Mouse (Mus musculus) neutrophil, adult 5-6 weeks (primary cell): ENCODE measurements around the gene Crtc1. TPM values are rescaled to one million over a fixed set of nuclear protein-coding genes. Genes with fewer than 3 reads are reported as not detected.
A peak's percentile ranks its signal among the peaks of the same experiment; 100 is the strongest.

ENCODE experiments used
- ATAC-seq: fragments of 151-379, 151-347 bp; 2 replicates; pipeline ENCODE4 v1.8.0; 2017; ENCODE audit warnings: mild to moderate bottlenecking, moderate TSS enrichment; ENCODE audit not compliant: insufficient number of reproducible peaks, poor library complexity, low FRiP score, severe bottlenecking; ENCODE audit errors: extremely low read depth
- total RNA-seq: library from RNA; stranded (forward); fragments of 200-1000 nt; gene quantifications from 2 replicates; pipeline ENCODE4 v1.2.3, GENCODE M21; 2017

Gene Crtc1
- total RNA-seq, 1 experiment from 2014 or later = 8.4 TPM

GRCm38 (mm10) chr8:70435156-70435555 lies 4.2 kb downstream of the Crtc1 start:
- ATAC-seq = no peak

DNA sequence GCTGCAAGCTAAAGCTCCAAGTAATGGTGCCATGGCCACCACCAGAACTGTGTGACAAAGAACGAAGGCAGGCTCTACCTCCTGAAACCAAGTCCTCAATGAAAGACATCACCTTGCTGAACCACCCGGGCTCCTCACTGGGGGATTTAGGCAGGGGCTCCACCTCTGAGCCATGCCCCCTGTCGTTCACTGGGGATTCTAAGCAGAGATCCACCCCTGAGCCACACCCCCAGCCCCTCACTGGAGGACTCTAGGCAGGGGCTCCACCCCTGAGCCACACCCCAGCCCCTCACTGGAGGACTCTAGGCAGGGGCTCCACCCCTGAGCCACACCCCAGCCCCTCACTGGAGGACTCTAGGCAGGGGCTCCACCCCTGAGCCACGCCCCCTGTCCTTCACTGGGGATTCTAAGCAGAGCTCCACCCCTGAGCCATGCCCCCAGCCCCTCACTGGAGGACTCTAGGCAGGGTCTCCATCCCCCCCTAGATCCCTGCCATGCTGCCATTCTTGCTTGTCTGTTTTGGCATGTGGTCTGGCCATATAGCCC lies 6.3 kb downstream of the Crtc1 start:
- ATAC-seq = no peak

DNA sequence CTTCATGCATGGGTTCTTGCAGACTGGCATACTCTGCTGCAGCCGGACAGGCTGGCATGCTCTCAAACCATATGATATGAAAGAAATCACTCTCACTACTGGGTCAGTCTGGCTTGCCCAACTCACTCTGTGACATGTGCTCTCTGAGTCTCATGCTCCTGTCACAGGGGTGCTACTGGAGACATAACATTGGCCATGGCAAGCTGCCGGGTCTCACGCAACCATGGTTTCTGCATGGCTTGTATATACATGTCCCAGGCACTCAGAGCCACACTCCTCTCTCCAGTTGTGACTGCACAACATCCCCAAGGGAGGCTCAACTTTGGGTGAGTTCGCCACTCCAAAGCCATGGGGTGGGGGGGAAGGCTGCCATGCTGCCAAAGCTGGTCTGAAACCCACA lies 8.2 kb downstream of the Crtc1 start:
- ATAC-seq = no peak

GRCm38 (mm10) chr8:70426300-70426907 lies 13.0 kb downstream of the Crtc1 start:
- peak; percentile 42; the same call in 1 of the 2 replicates for ATAC-seq

DNA sequence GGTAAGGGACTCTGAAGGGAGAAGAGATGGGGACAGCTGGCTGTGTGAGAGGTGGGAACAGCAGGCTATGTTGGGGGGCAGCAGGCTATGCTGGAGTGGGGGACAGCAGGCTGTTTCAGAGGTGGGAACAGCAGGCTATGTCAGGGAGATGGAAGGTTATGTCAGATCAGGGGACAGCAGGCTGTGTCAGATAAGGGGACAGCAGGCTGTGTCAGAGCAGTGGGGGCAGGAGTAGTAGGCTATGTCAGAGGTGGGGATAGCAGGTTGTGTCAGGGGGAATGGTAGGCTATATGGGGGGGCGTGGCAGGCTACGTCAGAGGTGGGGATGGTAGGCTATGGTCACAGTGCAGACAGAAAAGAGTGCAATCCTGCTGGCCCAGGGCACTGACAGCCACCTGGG lies 16.7 kb downstream of the Crtc1 start:
- ATAC-seq = no peak

- ATAC-seq = no peak
Observed at GRCm38 (mm10) chr8:70421349-70422104, 17.9 kb downstream of the Crtc1 start.

DNA sequence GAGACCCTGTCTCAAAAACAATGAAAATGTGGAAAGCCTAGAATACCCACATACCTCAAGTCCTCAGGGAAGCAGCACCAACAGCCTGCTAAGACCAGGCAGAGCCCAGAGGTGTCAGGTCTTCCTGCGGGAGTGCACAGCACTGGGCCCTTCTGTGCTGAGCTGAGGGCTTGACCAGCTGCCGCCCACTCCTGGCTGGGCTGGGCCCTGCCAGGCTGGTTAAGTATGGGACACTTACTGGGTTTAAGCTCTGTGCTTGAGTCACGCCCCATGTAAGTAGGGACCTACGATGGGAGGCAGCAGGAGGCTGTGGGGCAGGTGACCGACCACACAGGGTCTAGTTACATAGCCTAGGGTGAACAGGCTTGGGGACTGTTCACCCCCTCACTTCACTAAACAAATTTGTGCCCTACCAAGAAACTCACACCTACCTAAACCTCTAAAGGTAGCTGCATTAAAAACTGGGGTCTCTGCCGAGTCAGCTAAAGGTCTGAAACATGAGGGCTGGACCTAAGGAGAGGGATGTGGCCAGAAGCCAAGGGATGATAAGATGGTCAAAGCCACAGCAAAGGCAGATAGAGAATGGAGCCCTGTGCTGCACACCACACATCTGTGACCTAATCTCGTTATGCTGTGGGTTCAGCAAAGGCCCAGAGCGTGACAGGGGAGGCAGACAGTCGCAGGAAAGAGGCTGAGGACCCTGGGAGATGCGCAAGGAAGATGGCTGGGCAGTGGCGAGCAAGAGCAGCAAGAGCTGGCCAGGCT lies 19.3 kb downstream of the Crtc1 start:
- ATAC-seq = no peak

DNA sequence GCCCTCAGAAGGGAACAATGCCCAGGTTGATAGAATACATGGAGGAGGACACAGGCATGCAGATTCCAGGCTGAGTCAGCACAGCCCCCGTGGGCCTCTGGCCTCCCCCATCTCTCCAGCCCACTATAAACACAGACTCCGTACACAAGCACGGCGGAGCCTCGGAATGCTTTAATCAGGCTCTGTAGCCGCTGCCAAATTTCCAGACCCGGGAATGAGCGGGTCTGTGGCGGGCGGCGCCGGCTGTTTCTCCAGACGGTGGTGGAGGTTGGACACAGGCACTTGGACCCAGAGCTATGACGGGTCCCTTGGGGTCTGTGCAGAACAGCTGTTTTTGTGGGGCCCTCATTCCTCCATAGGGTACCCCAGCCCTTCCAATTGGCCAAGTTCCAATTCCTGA lies 20.4 kb downstream of the Crtc1 start:
- ATAC-seq = no peak

DNA sequence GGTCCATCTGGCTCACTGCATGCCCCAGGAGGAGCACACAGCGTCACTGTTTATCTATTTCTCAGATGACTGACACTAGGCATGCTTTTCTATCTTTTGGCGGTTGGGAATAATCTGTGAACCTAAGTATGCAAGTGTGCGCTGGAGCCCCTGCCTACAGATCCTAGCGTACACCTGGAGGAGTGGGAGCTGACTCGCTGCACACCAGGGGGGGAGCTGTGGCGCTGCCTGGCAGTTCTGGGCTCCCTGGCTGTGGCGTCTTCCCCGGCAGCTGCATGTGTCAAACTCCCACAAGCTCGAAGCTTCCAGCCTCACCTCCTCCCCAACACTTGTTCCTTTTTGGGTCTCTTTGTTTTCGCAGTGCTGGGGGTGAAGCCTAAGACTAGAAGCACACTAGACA lies 21.5 kb downstream of the Crtc1 start:
- ATAC-seq = no peak

DNA sequence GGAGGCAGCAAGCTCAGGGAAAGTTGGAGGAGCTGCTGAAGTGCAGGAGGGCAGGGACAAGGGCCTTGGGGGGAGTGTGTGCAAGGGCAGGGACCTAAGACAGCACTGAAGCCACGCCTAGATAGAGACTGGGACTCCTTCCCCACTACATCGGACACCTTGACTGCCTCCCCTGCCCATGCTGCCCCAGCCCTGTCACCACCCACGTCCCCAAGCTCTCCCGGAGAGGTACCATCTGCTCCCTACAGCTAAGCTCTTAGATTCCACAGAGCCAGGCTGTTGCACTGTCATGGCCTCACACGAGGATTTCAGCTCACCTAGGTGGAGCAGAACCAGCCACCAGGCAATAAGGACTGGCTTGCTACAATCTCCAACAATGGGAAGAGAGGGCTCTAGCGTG lies 22.4 kb downstream of the Crtc1 start:
- ATAC-seq = no peak

GRCm38 (mm10) chr8:70415540-70416451 lies 23.6 kb downstream of the Crtc1 start:
- no peak for ATAC-seq

DNA sequence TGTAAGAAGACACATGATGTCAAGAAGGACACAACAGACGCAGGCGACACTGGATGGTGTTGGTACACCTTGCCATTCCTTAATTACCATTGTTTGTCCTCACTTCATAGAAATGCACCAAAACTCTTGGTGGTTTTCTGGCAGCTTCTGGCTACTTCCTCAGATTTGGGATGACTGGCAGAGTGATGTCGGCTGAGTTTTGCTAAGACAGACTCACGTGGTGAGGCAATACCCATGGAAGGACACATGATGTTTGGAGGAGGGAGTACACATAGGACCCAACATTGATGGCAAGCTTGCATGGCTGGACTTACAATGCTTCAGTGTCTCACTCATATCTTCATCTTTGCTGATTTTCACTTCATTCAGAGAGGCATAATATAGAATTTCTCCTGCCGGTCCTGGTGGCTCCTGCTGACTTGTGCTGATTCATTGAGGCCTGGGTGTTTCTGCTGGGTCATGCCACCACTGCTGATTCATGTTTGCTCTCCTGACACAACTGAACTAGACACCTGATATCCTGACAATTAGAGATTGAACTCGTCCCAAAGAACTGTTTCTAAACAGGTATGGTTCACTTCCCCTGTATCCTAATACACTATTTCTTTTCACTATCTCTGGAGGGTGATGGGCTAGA lies 25.0 kb downstream of the Crtc1 start:
- ATAC-seq = no peak

DNA sequence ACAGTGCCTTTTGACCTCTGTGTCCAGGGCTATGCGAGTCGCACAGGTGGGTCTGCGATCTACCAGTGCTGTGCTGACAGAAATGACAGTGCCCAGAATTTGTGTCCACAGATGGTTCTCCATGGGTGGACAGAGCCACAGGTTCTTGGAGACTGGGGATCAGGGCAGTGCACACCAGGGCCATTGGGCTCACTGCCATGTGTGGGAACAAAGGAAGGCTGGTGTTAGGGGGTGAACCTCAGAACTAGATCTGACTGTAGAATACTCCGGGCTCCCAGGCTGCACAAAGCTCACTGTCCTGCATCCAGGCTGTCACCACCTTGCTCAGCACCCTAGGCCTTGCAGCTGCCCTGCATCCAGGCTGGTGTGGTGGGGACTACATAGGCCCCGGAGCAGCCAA lies 29.1 kb downstream of the Crtc1 start:
- no peak for ATAC-seq

GRCm38 (mm10) chr8:70409455-70409871 lies 29.9 kb downstream of the Crtc1 start:
- no peak for ATAC-seq

- ATAC-seq = no peak
Observed at GRCm38 (mm10) chr8:70409019-70409418, 30.4 kb downstream of the Crtc1 start.

DNA sequence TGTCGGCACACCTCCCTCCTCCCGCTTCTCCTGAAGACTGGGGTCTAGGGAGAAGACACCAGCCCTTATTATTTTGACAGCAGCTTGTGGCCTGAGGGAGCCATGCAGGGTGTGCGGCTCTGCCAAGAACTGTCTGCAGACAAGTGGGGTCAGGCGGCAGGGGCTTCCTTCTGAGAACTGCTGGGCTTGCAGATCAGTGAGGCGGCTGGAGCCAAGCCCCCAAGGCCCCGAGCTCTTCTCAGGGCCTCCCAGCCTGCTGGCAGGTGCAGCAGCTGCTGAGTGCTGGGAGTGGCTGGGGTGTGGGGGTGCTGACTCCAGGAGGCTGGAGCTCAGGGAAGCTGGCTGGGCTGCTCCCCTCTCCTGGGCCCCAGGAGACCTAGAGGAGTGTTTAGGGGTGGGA lies 31.1 kb downstream of the Crtc1 start:
- no peak for ATAC-seq

DNA sequence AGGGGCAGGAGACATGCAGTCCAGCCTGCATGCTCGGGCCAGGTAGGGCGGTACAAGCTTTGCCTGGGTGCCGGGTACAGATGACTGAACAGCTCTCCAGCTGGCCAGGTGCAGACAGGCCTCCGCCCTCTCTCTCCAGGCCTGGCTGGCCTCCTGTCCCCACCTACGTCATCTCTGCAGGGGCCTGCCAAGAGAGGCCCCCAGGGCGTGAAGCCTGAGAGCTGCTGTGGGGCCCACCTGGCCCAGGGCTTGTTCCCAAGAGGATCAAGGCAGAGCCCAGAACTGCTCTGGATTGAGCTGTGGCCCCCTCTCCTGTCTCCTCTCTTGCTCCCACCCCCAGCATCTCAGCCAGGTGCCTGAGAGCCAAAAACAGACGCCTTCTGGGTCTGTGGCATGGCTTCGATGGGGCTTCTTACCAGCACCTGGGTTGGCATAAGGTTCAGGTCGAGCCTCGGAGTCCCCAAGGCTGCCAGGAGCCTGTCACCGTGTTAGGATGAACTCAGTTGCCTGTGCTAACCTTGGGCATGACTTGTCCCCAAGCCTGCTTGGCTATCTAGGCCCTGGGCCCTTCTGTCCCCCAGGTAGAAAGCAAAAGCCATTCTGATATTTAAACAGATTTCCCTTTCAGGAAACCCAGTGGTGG lies 32.8 kb downstream of the Crtc1 start:
- no peak for ATAC-seq

GRCm38 (mm10) chr8:70405189-70405588 lies 34.2 kb downstream of the Crtc1 start:
- ATAC-seq = no peak
